ENCODE assay signal across 9 mouse cellular contexts in genomic region chr8:47288866-47289541, GRCm38 (mm10).
DNase-seq lines count a peak whose midpoint lies in the region; ATAC-seq lines count a peak whose summit lies in the region.
"Had no signal": no experiment of that assay in that cellular context is flagged by ENCODE, and none has a peak within 500 bp of the region (broad histone marks: within the 10 kb centered on the region; RNA-seq: fewer than 3 reads in every experiment).

No protein-coding gene starts in this region.

- peak; percentile 61 to 62 for DNase-seq in heart, adult 9 months (ENCODE audit: low spot score in 2 of 2)
- DNase-seq in kidney, adult 9 months = peak; percentile 34
- DNase-seq in neural tube, embryonic 10.5 days (ENCODE audit: extremely low spot score, low spot score) = peak; percentile 87
- DNase-seq in testis, postnatal 14 days (ENCODE audit: low spot score) = peak; percentile 45

- 0 out of 2 replicates have a peak, but pooled peaks cover 3% of the 10 kb centered on the region for H3K9me3 ChIP-seq in megakaryocyte, embryonic 14.5 days
- no peaks in the 10 kb centered on the region for H3K9me3 ChIP-seq in embryonic facial prominence, embryonic 15.5 days (replicated peaks)
- no peaks in the 10 kb centered on the region for H3K9me3 ChIP-seq in limb, embryonic 15.5 days

- H3K4me2 ChIP-seq in embryonic facial prominence, embryonic 15.5 days (replicated peaks) = peak overlapping the region; percentile 91
- H3K4me2 ChIP-seq in limb, embryonic 15.5 days = peak overlapping the region; percentile 89

- peak overlapping the region; percentile 91 for H3K27ac ChIP-seq in embryonic facial prominence, embryonic 15.5 days (replicated peaks)
- peak overlapping the region; percentile 87 for H3K27ac ChIP-seq in limb, embryonic 15.5 days
- H3K27ac ChIP-seq: macrophage had no signal

- peak overlapping the region; percentile 81 for H3K9ac ChIP-seq in embryonic facial prominence, embryonic 15.5 days
- peak overlapping the region; percentile 88 for H3K9ac ChIP-seq in limb, embryonic 15.5 days

- peaks cover 54% of the 10 kb centered on the region for H3K27me3 ChIP-seq in megakaryocyte, embryonic 14.5 days (replicated peaks)
- H3K27me3 ChIP-seq in embryonic facial prominence, embryonic 15.5 days = no peaks in the 10 kb centered on the region
- H3K27me3 ChIP-seq in limb, embryonic 15.5 days = no peaks in the 10 kb centered on the region

- WGBS in embryonic facial prominence, embryonic 15.5 days = under 1% methylated on average over 92 of the region's 97 CpGs
- under 1% methylated on average over 87 of the region's 97 CpGs for WGBS in limb, embryonic 15.5 days

- H3K4me1 ChIP-seq in megakaryocyte, embryonic 14.5 days = peaks cover 9% of the 10 kb centered on the region; the same call in 1 of the 2 replicates
- H3K4me1 ChIP-seq in embryonic facial prominence, embryonic 15.5 days = peaks cover 40% of the 10 kb centered on the region
- H3K4me1 ChIP-seq in limb, embryonic 15.5 days = peaks cover 23% of the 10 kb centered on the region; the same call in 1 of the 2 replicates

- H3K36me3 ChIP-seq in megakaryocyte, embryonic 14.5 days (replicated peaks; ENCODE audit: low read length) = no peaks in the 10 kb centered on the region
- H3K36me3 ChIP-seq in embryonic facial prominence, embryonic 15.5 days = no peaks in the 10 kb centered on the region
- no peaks in the 10 kb centered on the region for H3K36me3 ChIP-seq in limb, embryonic 15.5 days

- peak overlapping the region; percentile 24 for H3K4me3 ChIP-seq in megakaryocyte, embryonic 14.5 days (replicated peaks)
- peak overlapping the region; percentile 81 for H3K4me3 ChIP-seq in embryonic facial prominence, embryonic 15.5 days (replicated peaks)
- H3K4me3 ChIP-seq in limb, embryonic 15.5 days = peak overlapping the region; percentile 84

- ATAC-seq in megakaryocyte, adult 5-6 weeks (ENCODE audit: poor library complexity, severe bottlenecking) = no peak
- peak; percentile 81 for ATAC-seq in embryonic facial prominence, embryonic 15.5 days (ENCODE audit: insufficient number of reproducible peaks, low FRiP score, low TSS enrichment, low read depth)
- peak; percentile 84 for ATAC-seq in limb, embryonic 15.5 days (ENCODE audit: insufficient number of reproducible peaks, low FRiP score, low TSS enrichment, low read depth)

Comparison
In these comparisons a context has a peak if more than half of its experiments do, and no peak if none do; other contexts are left out.
1. H3K4me3 ChIP-seq: peak in every context shown above with its lines; median percentile 84 in limb, embryonic 15.5 days; 81 in embryonic facial prominence, embryonic 15.5 days; 24 in megakaryocyte, embryonic 14.5 days.
2. DNase-seq: peak in every context shown above with its lines; median percentile 87 in neural tube, embryonic 10.5 days; 62 in heart, adult 9 months; 45 in testis, postnatal 14 days; 34 in kidney, adult 9 months.